Mouse (Mus musculus): Measurements from ENCODE around the gene Itga1. TPM values are rescaled to one million over a fixed set of nuclear protein-coding genes. Genes with fewer than 3 reads are reported as not detected.

Gene Itga1
- polyA plus RNA-seq, 1 experiment from 2014 or later: 26.8 TPM

GRCm38 (mm10) chr13:115096965-115097364 lies 4.8 kb downstream of the Itga1 start:
- H3K4me3 ChIP-seq (replicated peaks): no peak overlapping the region
- H3K36me3 ChIP-seq: no peaks in the 10 kb centered on the region
- no peak overlapping the region for H3K27ac ChIP-seq
- 56% methylated on average over 5 of the region's 5 CpGs for WGBS
- H3K27me3 ChIP-seq: no peaks in the 10 kb centered on the region
- H3K9me3 ChIP-seq (replicated peaks): no peaks in the 10 kb centered on the region
- H3K9ac ChIP-seq: no peak overlapping the region
- ATAC-seq (replicated peaks; ENCODE audit: low FRiP score): no peak
- no peak overlapping the region for H3K4me2 ChIP-seq
- H3K4me1 ChIP-seq: peaks cover 30% of the 10 kb centered on the region

- 30% methylated on average over 2 of the region's 2 CpGs for WGBS
- H3K9me3 ChIP-seq (replicated peaks): no peaks in the 10 kb centered on the region
- H3K4me2 ChIP-seq: no peak overlapping the region
- H3K4me3 ChIP-seq (replicated peaks): no peak overlapping the region
- no peaks in the 10 kb centered on the region for H3K36me3 ChIP-seq
- no peak for ATAC-seq (replicated peaks; ENCODE audit: low FRiP score)
- no peaks in the 10 kb centered on the region for H3K27me3 ChIP-seq
- peaks cover 35% of the 10 kb centered on the region for H3K4me1 ChIP-seq
- H3K9ac ChIP-seq: no peak overlapping the region
- no peak overlapping the region for H3K27ac ChIP-seq
Measured at GRCm38 (mm10) chr13:115096216-115096615, 5.5 kb downstream of the Itga1 start.

- ATAC-seq (replicated peaks; ENCODE audit: low FRiP score): no peak
- H3K36me3 ChIP-seq: no peaks in the 10 kb centered on the region
- no peak overlapping the region for H3K9ac ChIP-seq
- no peaks in the 10 kb centered on the region for H3K27me3 ChIP-seq
- H3K4me2 ChIP-seq: no peak overlapping the region
- no peaks in the 10 kb centered on the region for H3K9me3 ChIP-seq (replicated peaks)
- peaks cover 35% of the 10 kb centered on the region for H3K4me1 ChIP-seq
- no peak overlapping the region for H3K27ac ChIP-seq
- no peak overlapping the region for H3K4me3 ChIP-seq (replicated peaks)
- WGBS: 90% methylated on average over 2 of the region's 2 CpGs
Measured at GRCm38 (mm10) chr13:115095392-115095791, 6.4 kb downstream of the Itga1 start.

GRCm38 (mm10) chr13:115091511-115091910 lies 10.3 kb downstream of the Itga1 start:
- H3K36me3 ChIP-seq: peaks cover 22% of the 10 kb centered on the region
- no peak overlapping the region for H3K9ac ChIP-seq
- no peaks in the 10 kb centered on the region for H3K9me3 ChIP-seq (replicated peaks)
- WGBS: 74% methylated on average over 3 of the region's 3 CpGs
- no peak overlapping the region for H3K4me3 ChIP-seq (replicated peaks)
- no peak for ATAC-seq (replicated peaks; ENCODE audit: low FRiP score)
- H3K4me1 ChIP-seq: peaks cover 41% of the 10 kb centered on the region
- H3K27ac ChIP-seq: no peak overlapping the region; the same call in 1 of the 2 replicates
- no peaks in the 10 kb centered on the region for H3K27me3 ChIP-seq
- H3K4me2 ChIP-seq: peak overlapping the region; percentile 91; the same call in 1 of the 2 replicates

- Histone ChIP-seq H3K27me3 (no peaks in the 10 kb centered on the region), H3K4me1 (peaks cover 39% of the 10 kb centered on the region), H3K4me3 (replicated peaks) (peak overlapping the region; percentile 71), H3K9me3 (replicated peaks) (no peaks in the 10 kb centered on the region), H3K9ac (peak overlapping the region; percentile 67), H3K36me3 (peaks cover 24% of the 10 kb centered on the region), H3K27ac (peak overlapping the region; percentile 96), H3K4me2 (peak overlapping the region; percentile 91)
- ATAC-seq (replicated peaks; ENCODE audit: low FRiP score): peak; percentile 1; the same call in 1 of the 2 replicates
- 41% methylated on average over 9 of the region's 9 CpGs for WGBS
Measured at GRCm38 (mm10) chr13:115090977-115091445, 10.8 kb downstream of the Itga1 start.

GRCm38 (mm10) chr13:115090069-115090976 lies 11.4 kb downstream of the Itga1 start, which contains the start of gene Pelo:
TSS of gene Pelo (minus strand) at chr13:115090186.
- under 1% methylated on average over 60 of the region's 60 CpGs for WGBS
- peak; percentile 95 for ATAC-seq (replicated peaks; ENCODE audit: low FRiP score)
- Histone ChIP-seq H3K27ac (peak within 1 kb of the TSS; percentile 96), H3K9me3 (replicated peaks) (no peaks in the 10 kb centered on the region), H3K27me3 (no peaks in the 10 kb centered on the region), H3K4me1 (peaks cover 37% of the 10 kb centered on the region), H3K36me3 (peaks cover 30% of the 10 kb centered on the region), H3K4me2 (peak within 1 kb of the TSS; percentile 91), H3K4me3 (replicated peaks) (peak within 1 kb of the TSS; percentile 71), H3K9ac (peak within 1 kb of the TSS; percentile 67)

- peaks cover 37% of the 10 kb centered on the region for H3K4me1 ChIP-seq
- H3K4me3 ChIP-seq (replicated peaks): peak overlapping the region; percentile 71
- peak overlapping the region; percentile 67 for H3K9ac ChIP-seq
- H3K36me3 ChIP-seq: peaks cover 30% of the 10 kb centered on the region
- H3K27me3 ChIP-seq: no peaks in the 10 kb centered on the region
- WGBS: 5% methylated on average over 34 of the region's 35 CpGs
- H3K4me2 ChIP-seq: peak overlapping the region; percentile 91
- no peaks in the 10 kb centered on the region for H3K9me3 ChIP-seq (replicated peaks)
- H3K27ac ChIP-seq: peak overlapping the region; percentile 96
- ATAC-seq (replicated peaks; ENCODE audit: low FRiP score): peak; percentile 48
Measured at GRCm38 (mm10) chr13:115089395-115090025, 12.3 kb downstream of the Itga1 start.

GRCm38 (mm10) chr13:115089020-115089394 lies 12.8 kb downstream of the Itga1 start:
- ATAC-seq (replicated peaks; ENCODE audit: low FRiP score): no peak
- peaks cover 37% of the 10 kb centered on the region for H3K4me1 ChIP-seq
- H3K4me2 ChIP-seq: peak overlapping the region; percentile 91
- H3K4me3 ChIP-seq (replicated peaks): peak overlapping the region; percentile 71
- 48% methylated on average over 11 of the region's 11 CpGs for WGBS
- peak overlapping the region; percentile 67 for H3K9ac ChIP-seq
- H3K36me3 ChIP-seq: peaks cover 30% of the 10 kb centered on the region
- H3K27ac ChIP-seq: peak overlapping the region; percentile 96
- no peaks in the 10 kb centered on the region for H3K9me3 ChIP-seq (replicated peaks)
- H3K27me3 ChIP-seq: no peaks in the 10 kb centered on the region

GRCm38 (mm10) chr13:115085974-115086373 lies 15.8 kb downstream of the Itga1 start:
- Histone ChIP-seq H3K9ac (no peak overlapping the region), H3K4me1 (peaks cover 32% of the 10 kb centered on the region), H3K36me3 (peaks cover 30% of the 10 kb centered on the region), H3K27me3 (no peaks in the 10 kb centered on the region), H3K4me2 (no peak overlapping the region), H3K4me3 (replicated peaks) (no peak overlapping the region), H3K27ac (no peak overlapping the region), H3K9me3 (replicated peaks) (no peaks in the 10 kb centered on the region)
- no peak for ATAC-seq (replicated peaks; ENCODE audit: low FRiP score)
- WGBS: 75% methylated on average over 6 of the region's 6 CpGs

- H3K4me3 ChIP-seq (replicated peaks): no peak overlapping the region
- WGBS: 53% methylated on average over 7 of the region's 7 CpGs
- H3K27me3 ChIP-seq: no peaks in the 10 kb centered on the region
- H3K27ac ChIP-seq: no peak overlapping the region
- H3K4me2 ChIP-seq: no peak overlapping the region
- H3K9me3 ChIP-seq (replicated peaks): no peaks in the 10 kb centered on the region
- ATAC-seq (replicated peaks; ENCODE audit: low FRiP score): 0 out of 2 replicates have a peak, but pooled peaks have one; percentile 33
- peaks cover 15% of the 10 kb centered on the region for H3K36me3 ChIP-seq
- peaks cover 18% of the 10 kb centered on the region for H3K4me1 ChIP-seq
- H3K9ac ChIP-seq: no peak overlapping the region
Measured at GRCm38 (mm10) chr13:115082339-115082738, 19.4 kb downstream of the Itga1 start.

GRCm38 (mm10) chr13:115079996-115080585 lies 21.7 kb downstream of the Itga1 start:
- Histone ChIP-seq H3K9me3 (replicated peaks) (no peaks in the 10 kb centered on the region), H3K4me1 (peaks cover 15% of the 10 kb centered on the region), H3K4me3 (replicated peaks) (no peak overlapping the region), H3K27me3 (no peaks in the 10 kb centered on the region), H3K9ac (no peak overlapping the region), H3K4me2 (no peak overlapping the region), H3K36me3 (no peaks in the 10 kb centered on the region), H3K27ac (no peak overlapping the region)
- no peak for ATAC-seq (replicated peaks; ENCODE audit: low FRiP score)
- 84% methylated on average over 3 of the region's 3 CpGs for WGBS
